Mouse (Mus musculus) heart, embryonic 14.5 days (tissue): Measurements from ENCODE around the gene Dclre1a. TPM values are rescaled to one million over a fixed set of nuclear protein-coding genes. Genes with fewer than 3 reads are reported as not detected.

ENCODE experiments used
- ATAC-seq: fragments of 200-750 bp; cut with Nextera tagmentation; 2 replicates; pipeline ENCODE4 v1.8.0; 2017; ENCODE audit warnings: low read depth, moderate TSS enrichment; ENCODE audit not compliant: insufficient number of reproducible peaks, insufficient read depth, low FRiP score
- H3K27ac ChIP-seq, 2 experiments: fragments of 200-500 bp in 1 of 2; fragments of 300-500 bp in 1 of 2; sonication (generic) in 1 of 2; replicated peaks in 1 of 2; 2 replicates each; pipeline ENCODE4 v1.5.1; 2012 to 2014; ENCODE audit warnings: low read depth in 2 of 2, low read length in 2 of 2, control low read depth in 1 of 2, mild to moderate bottlenecking in 1 of 2, mixed read lengths in 1 of 2; ENCODE audit not compliant: control insufficient read depth in 1 of 2, insufficient read depth in 1 of 2
- H3K27me3 ChIP-seq: fragments of 300-500 bp; sonication (generic); 2 replicates; pipeline ENCODE4 v1.6.1; 2014; ENCODE audit warnings: mild to moderate bottlenecking, low read length, control low read depth; ENCODE audit not compliant: control insufficient read depth, insufficient read depth
- H3K36me3 ChIP-seq: fragments of 300-500 bp; sonication (generic); 2 replicates; pipeline ENCODE4 v1.6.1; 2014; ENCODE audit warnings: mild to moderate bottlenecking, control low read depth, low read length, mixed read lengths; ENCODE audit not compliant: control insufficient read depth, insufficient read depth
- H3K4me1 ChIP-seq, 2 experiments: fragments of 200-500 bp in 1 of 2; fragments of 300-500 bp in 1 of 2; sonication (generic) in 1 of 2; 2 replicates each; pipeline ENCODE4 v1.6.1; 2012 to 2014; ENCODE audit warnings: low read length in 2 of 2, control low read depth in 1 of 2, mixed read lengths in 1 of 2; ENCODE audit not compliant: control insufficient read depth in 2 of 2, insufficient read depth in 2 of 2
- H3K4me2 ChIP-seq: fragments of 300-500 bp; sonication (generic); 2 replicates; pipeline ENCODE4 v1.6.1; 2014; ENCODE audit warnings: mild to moderate bottlenecking, low read length
- H3K4me3 ChIP-seq, 2 experiments: fragments of 200-500 bp in 1 of 2; fragments of 300-500 bp in 1 of 2; sonication (generic) in 1 of 2; 2 replicates each; pipeline ENCODE4 v1.5.1; 2012 to 2014; ENCODE audit warnings: low read length in 2 of 2, mild to moderate bottlenecking in 2 of 2, control low read depth in 1 of 2, low read depth in 1 of 2, moderate library complexity in 1 of 2; ENCODE audit not compliant: control insufficient read depth in 1 of 2, insufficient read depth in 1 of 2
- H3K9ac ChIP-seq: fragments of 300-500 bp; sonication (generic); 2 replicates; pipeline ENCODE4 v1.6.1; 2014; ENCODE audit warnings: mild to moderate bottlenecking, low read length
- H3K9me3 ChIP-seq: fragments of 300-500 bp; sonication (generic); 2 replicates; pipeline ENCODE4 v1.6.1; 2016; ENCODE audit warnings: low read length, control low read depth; ENCODE audit not compliant: control insufficient read depth
- WGBS: fragments of 180-500 bp; shearing (Covaris S2); extraction: QIAGEN DNeasy Blood & Tissue Kit; methylation state at CpG from one replicate; pipeline ENCODE4 v1.1.7; 2014; 5-methylcytosine and 5-hydroxymethylcytosine counted together
- polyA plus RNA-seq: library from polyadenylated mRNA; unstranded; fragments of >200 nt; fragmentation: Nextera tagmentation; extraction: Ambion mirVana; gene quantifications from 2 replicates; pipeline ENCODE4 v1.2.1, GENCODE M21; 2014

The Dclre1a gene
- polyA plus RNA-seq, 1 experiment from 2014 or later = 12.4 TPM

GRCm38 (mm10) chr19:56566940-56567339 lies 18.9 kb upstream of the Dclre1a start:
- H3K9me3 ChIP-seq = no peaks in the 10 kb centered on the region
- 77% methylated on average over 6 of the region's 6 CpGs for WGBS
- H3K27ac ChIP-seq = no peak overlapping the region
- no peaks in the 10 kb centered on the region for H3K27me3 ChIP-seq
- ATAC-seq = no peak
- H3K9ac ChIP-seq = no peak overlapping the region
- H3K4me2 ChIP-seq = no peak overlapping the region
- peaks cover 17% of the 10 kb centered on the region for H3K36me3 ChIP-seq
- no peak overlapping the region for H3K4me3 ChIP-seq
- peaks cover 5 to 14% of the 10 kb centered on the region in 2 experiments for H3K4me1 ChIP-seq

- no peak overlapping the region for H3K9ac ChIP-seq
- H3K9me3 ChIP-seq = no peaks in the 10 kb centered on the region
- H3K36me3 ChIP-seq = peaks cover 10% of the 10 kb centered on the region
- 0 out of 2 replicates have a peak, but pooled peaks have one; percentile 56 for ATAC-seq
- 78% methylated on average over 4 of the region's 4 CpGs for WGBS
- peaks cover 5 to 14% of the 10 kb centered on the region in 2 experiments for H3K4me1 ChIP-seq
- no peak overlapping the region for H3K27ac ChIP-seq
- H3K27me3 ChIP-seq = no peaks in the 10 kb centered on the region
- H3K4me3 ChIP-seq = no peak overlapping the region
- no peak overlapping the region for H3K4me2 ChIP-seq
Observed at GRCm38 (mm10) chr19:56566041-56566440, 18.0 kb upstream of the Dclre1a start.

- H3K4me3 ChIP-seq = no peak overlapping the region
- no peak overlapping the region for H3K9ac ChIP-seq
- peaks cover 1 to 7% of the 10 kb centered on the region in 2 experiments; a peak in 3 of 4 replicates for H3K4me1 ChIP-seq
- H3K4me2 ChIP-seq = no peak overlapping the region
- ATAC-seq = no peak
- 51% methylated on average over 6 of the region's 6 CpGs for WGBS
- H3K9me3 ChIP-seq = no peaks in the 10 kb centered on the region
- no peak overlapping the region for H3K27ac ChIP-seq
- H3K27me3 ChIP-seq = no peaks in the 10 kb centered on the region
- H3K36me3 ChIP-seq = peaks cover 6% of the 10 kb centered on the region; the same call in 1 of the 2 replicates
Observed at GRCm38 (mm10) chr19:56565358-56565757, 17.3 kb upstream of the Dclre1a start.

GRCm38 (mm10) chr19:56563469-56563868 lies 15.4 kb upstream of the Dclre1a start:
- Histone ChIP-seq H3K4me3 (no peak overlapping the region), H3K27me3 (no peaks in the 10 kb centered on the region), H3K4me1 (peaks cover 0 to 3% of the 10 kb centered on the region in 2 experiments; a peak in 1 of 4 replicates), H3K4me2 (no peak overlapping the region), H3K9me3 (no peaks in the 10 kb centered on the region), H3K9ac (no peak overlapping the region), H3K27ac (no peak overlapping the region), H3K36me3 (0 out of 2 replicates have a peak, but pooled peaks cover 5% of the 10 kb centered on the region)
- ATAC-seq = no peak
- WGBS = 85% methylated on average over 3 of the region's 3 CpGs

- Histone ChIP-seq H3K4me1 (peaks cover 0 to 3% of the 10 kb centered on the region in 2 experiments; a peak in 1 of 4 replicates), H3K4me3 (no peak overlapping the region), H3K36me3 (0 out of 2 replicates have a peak, but pooled peaks cover 11% of the 10 kb centered on the region), H3K9me3 (no peaks in the 10 kb centered on the region), H3K4me2 (no peak overlapping the region), H3K27ac (no peak overlapping the region), H3K9ac (no peak overlapping the region), H3K27me3 (no peaks in the 10 kb centered on the region)
- ATAC-seq = no peak
- WGBS = 91% methylated on average over 9 of the region's 9 CpGs
Observed at GRCm38 (mm10) chr19:56562433-56563138, 14.6 kb upstream of the Dclre1a start.

DNA sequence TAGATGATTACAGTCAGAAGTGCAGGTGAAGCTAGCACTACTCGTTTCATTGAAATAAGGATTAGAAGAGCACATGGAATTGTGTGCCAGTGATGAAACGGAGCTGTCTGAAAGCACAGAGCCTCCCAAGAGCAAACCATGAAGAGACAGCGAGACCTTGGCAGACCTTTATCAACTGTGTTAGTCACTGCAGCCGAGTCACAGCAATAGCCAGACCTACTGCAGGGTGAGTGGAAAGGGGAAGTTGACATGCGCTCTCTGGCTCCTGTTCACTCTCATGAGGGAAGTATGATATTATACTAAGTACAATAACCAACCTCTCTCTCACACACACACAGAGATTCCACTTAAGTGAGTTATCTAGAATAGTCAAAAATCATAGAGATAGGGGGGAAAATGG lies 8.0 kb upstream of the Dclre1a start:
- Histone ChIP-seq H3K9ac (no peak overlapping the region), H3K4me1 (peaks cover 0 to 7% of the 10 kb centered on the region in 2 experiments; a peak in 2 of 4 replicates), H3K27ac (peak overlapping the region in 1 of 2 experiments; percentile 11; a peak in 2 of 4 replicates), H3K4me2 (peak overlapping the region; percentile 20; the same call in 1 of the 2 replicates), H3K36me3 (peaks cover 54% of the 10 kb centered on the region), H3K4me3 (no peak overlapping the region), H3K27me3 (no peaks in the 10 kb centered on the region), H3K9me3 (no peaks in the 10 kb centered on the region)
- WGBS = 12% methylated on average over 5 of the region's 5 CpGs
- ATAC-seq = no peak

- no peak overlapping the region for H3K27ac ChIP-seq
- no peaks in the 10 kb centered on the region for H3K27me3 ChIP-seq
- no peak for ATAC-seq
- no peaks in the 10 kb centered on the region for H3K9me3 ChIP-seq
- H3K36me3 ChIP-seq = peaks cover 49% of the 10 kb centered on the region
- no peak overlapping the region for H3K9ac ChIP-seq
- peaks cover 2 to 21% of the 10 kb centered on the region in 2 experiments for H3K4me1 ChIP-seq
- H3K4me2 ChIP-seq = no peak overlapping the region
- H3K4me3 ChIP-seq = no peak overlapping the region
- WGBS = 90% methylated on average over 3 of the region's 3 CpGs
Observed at GRCm38 (mm10) chr19:56553177-56553576, 5.2 kb upstream of the Dclre1a start.
